Mouse (Mus musculus) embryonic facial prominence, embryonic 10.5 days (tissue): ENCODE measurements at regions not wholly inside any gene's neighbourhood (a gene's known extent, or its start where the extent isn't known, plus 50 kb on each side); places are given as distances from the start of the nearest gene placed in this dataset.

ENCODE experiments used
- DNase-seq: peaks from one replicate; pipeline ENCODE4 v3.0.0-alpha.2; 2017; ENCODE audit warnings: low spot score
- H3K27ac ChIP-seq: fragments of 300-500 bp; sonication (generic); replicated peaks from 2 replicates; pipeline ENCODE4 v1.5.1; 2016; ENCODE audit warnings: mild to moderate bottlenecking
- H3K27me3 ChIP-seq: fragments of 300-500 bp; sonication (generic); replicated peaks from 2 replicates; pipeline ENCODE4 v1.6.1; 2016; ENCODE audit warnings: low read depth, mild to moderate bottlenecking; ENCODE audit not compliant: poor library complexity, severe bottlenecking
- H3K36me3 ChIP-seq: fragments of 300-500 bp; sonication (generic); replicated peaks from 2 replicates; pipeline ENCODE4 v1.6.1; 2016; ENCODE audit warnings: mild to moderate bottlenecking, moderate library complexity
- H3K4me1 ChIP-seq: fragments of 300-500 bp; sonication (generic); 2 replicates; pipeline ENCODE4 v1.6.1; 2016
- H3K4me3 ChIP-seq: fragments of 300-500 bp; sonication (generic); 2 replicates; pipeline ENCODE4 v1.5.1; 2016; ENCODE audit warnings: mild to moderate bottlenecking, moderate library complexity
- H3K9me3 ChIP-seq: fragments of 300-500 bp; sonication (generic); 2 replicates; pipeline ENCODE4 v1.6.1; 2016; ENCODE audit warnings: mild to moderate bottlenecking
- WGBS: fragments of 180-500 bp; shearing (Covaris S2); methylation state at CpG from one replicate; pipeline ENCODE4 v1.1.7; 2016; 5-methylcytosine and 5-hydroxymethylcytosine counted together

- DNase-seq, result no peak
- WGBS, result 74% methylated on average over 8 of the region's 8 CpGs
- H3K27ac ChIP-seq, result no peak overlapping the region
Measured at GRCm38 (mm10) chr2:169443271-169443670, 144.3 kb downstream of the Gm11011 start.

GRCm38 (mm10) chr2:169431516-169431915 is 156.0 kb downstream of the Gm11011 start:
- WGBS, result 96% methylated on average over 8 of the region's 8 CpGs

More at GRCm38 (mm10) chr2:169443271-169443670, 144.3 kb downstream of the Gm11011 start:
- Histone ChIP-seq H3K9me3 (peaks cover 3% of the 10 kb centered on the region), H3K36me3 (no peaks in the 10 kb centered on the region), H3K4me3 (no peak overlapping the region), H3K4me1 (no peaks in the 10 kb centered on the region), H3K27me3 (no peaks in the 10 kb centered on the region)

GRCm38 (mm10) chr2:169429411-169429810 is 158.1 kb downstream of the Gm11011 start:
- Histone ChIP-seq H3K27me3 (no peaks in the 10 kb centered on the region), H3K36me3 (no peaks in the 10 kb centered on the region), H3K4me3 (no peak overlapping the region), H3K4me1 (peaks cover 4% of the 10 kb centered on the region; the same call in 1 of the 2 replicates), H3K9me3 (no peaks in the 10 kb centered on the region), H3K27ac (no peak overlapping the region)
- 92% methylated on average over 7 of the region's 7 CpGs for WGBS
- no peak for DNase-seq

More at GRCm38 (mm10) chr2:169431516-169431915, 156.0 kb downstream of the Gm11011 start:
- Histone ChIP-seq H3K4me1 (no peaks in the 10 kb centered on the region), H3K36me3 (no peaks in the 10 kb centered on the region), H3K27ac (no peak overlapping the region), H3K4me3 (no peak overlapping the region), H3K9me3 (no peaks in the 10 kb centered on the region; the same call in 1 of the 2 replicates), H3K27me3 (no peaks in the 10 kb centered on the region)
- no peak for DNase-seq

- Histone ChIP-seq H3K27me3 (no peaks in the 10 kb centered on the region), H3K9me3 (no peaks in the 10 kb centered on the region), H3K36me3 (no peaks in the 10 kb centered on the region), H3K4me3 (no peak overlapping the region), H3K27ac (no peak overlapping the region), H3K4me1 (peaks cover 4% of the 10 kb centered on the region; the same call in 1 of the 2 replicates)
- DNase-seq, result no peak
- 83% methylated on average over 12 of the region's 12 CpGs for WGBS
Measured at GRCm38 (mm10) chr2:169424166-169424920, 163.2 kb downstream of the Gm11011 start.

- H3K27ac ChIP-seq, result no peak overlapping the region
- DNase-seq, result no peak
- no peaks in the 10 kb centered on the region for H3K9me3 ChIP-seq
- no peaks in the 10 kb centered on the region for H3K27me3 ChIP-seq
- WGBS, result 72% methylated on average over 6 of the region's 6 CpGs
- no peaks in the 10 kb centered on the region for H3K36me3 ChIP-seq
- H3K4me3 ChIP-seq, result no peak overlapping the region
- no peaks in the 10 kb centered on the region for H3K4me1 ChIP-seq
Measured at GRCm38 (mm10) chr2:169412361-169412760, 175.2 kb downstream of the Gm11011 start.

- H3K4me1 ChIP-seq, result peaks cover 8% of the 10 kb centered on the region
- no peak overlapping the region for H3K4me3 ChIP-seq
- H3K36me3 ChIP-seq, result no peaks in the 10 kb centered on the region
- H3K9me3 ChIP-seq, result no peaks in the 10 kb centered on the region
- H3K27ac ChIP-seq, result no peak overlapping the region
- 67% methylated on average over 3 of the region's 3 CpGs for WGBS
- H3K27me3 ChIP-seq, result no peaks in the 10 kb centered on the region
- DNase-seq, result no peak
Measured at GRCm38 (mm10) chr2:169410080-169410479, 177.5 kb downstream of the Gm11011 start.

- H3K27ac ChIP-seq, result peak overlapping the region; percentile 61
- H3K9me3 ChIP-seq, result no peaks in the 10 kb centered on the region
Measured at GRCm38 (mm10) chr2:169404908-169405690, 182.4 kb downstream of the Gm11011 start.

GRCm38 (mm10) chr2:169397758-169398157 is 189.8 kb downstream of the Gm11011 start:
- H3K4me3 ChIP-seq, result no peak overlapping the region
- no peaks in the 10 kb centered on the region for H3K9me3 ChIP-seq
- WGBS, result 88% methylated on average over 6 of the region's 6 CpGs
- H3K36me3 ChIP-seq, result no peaks in the 10 kb centered on the region
- no peaks in the 10 kb centered on the region for H3K4me1 ChIP-seq
- no peak overlapping the region for H3K27ac ChIP-seq
- H3K27me3 ChIP-seq, result no peaks in the 10 kb centered on the region
- DNase-seq, result no peak

More at GRCm38 (mm10) chr2:169404908-169405690, 182.4 kb downstream of the Gm11011 start:
- WGBS, result 34% methylated on average over 6 of the region's 6 CpGs
- no peaks in the 10 kb centered on the region for H3K36me3 ChIP-seq
- H3K27me3 ChIP-seq, result no peaks in the 10 kb centered on the region
- H3K4me1 ChIP-seq, result peaks cover 12% of the 10 kb centered on the region
- no peak overlapping the region for H3K4me3 ChIP-seq
- peak; percentile 55 for DNase-seq

- Histone ChIP-seq H3K27me3 (no peaks in the 10 kb centered on the region), H3K4me1 (no peaks in the 10 kb centered on the region), H3K27ac (no peak overlapping the region), H3K9me3 (no peaks in the 10 kb centered on the region), H3K4me3 (no peak overlapping the region), H3K36me3 (no peaks in the 10 kb centered on the region)
- no peak for DNase-seq
- 89% methylated on average over 4 of the region's 4 CpGs for WGBS
Measured at GRCm38 (mm10) chr2:169397013-169397412, 190.5 kb downstream of the Gm11011 start.

- no peak for DNase-seq
- H3K36me3 ChIP-seq, result no peaks in the 10 kb centered on the region
- 80% methylated on average over 4 of the region's 4 CpGs for WGBS
- no peaks in the 10 kb centered on the region for H3K27me3 ChIP-seq
- no peaks in the 10 kb centered on the region for H3K4me1 ChIP-seq
- H3K27ac ChIP-seq, result no peak overlapping the region
- H3K4me3 ChIP-seq, result no peak overlapping the region
- no peaks in the 10 kb centered on the region for H3K9me3 ChIP-seq
Measured at GRCm38 (mm10) chr2:169396294-169396693, 191.3 kb downstream of the Gm11011 start.

- DNase-seq, result no peak
- H3K36me3 ChIP-seq, result no peaks in the 10 kb centered on the region
- no peak overlapping the region for H3K4me3 ChIP-seq
- WGBS, result 88% methylated on average over 4 of the region's 4 CpGs
- 0 out of 2 replicates have a peak, but pooled peaks cover 8% of the 10 kb centered on the region for H3K4me1 ChIP-seq
- H3K27ac ChIP-seq, result no peak overlapping the region
- H3K27me3 ChIP-seq, result no peaks in the 10 kb centered on the region
- H3K9me3 ChIP-seq, result no peaks in the 10 kb centered on the region
Measured at GRCm38 (mm10) chr2:169389611-169390010, 197.9 kb downstream of the Gm11011 start.

GRCm38 (mm10) chr2:169388569-169388968 is 199.0 kb downstream of the Gm11011 start:
- Histone ChIP-seq H3K27ac (no peak overlapping the region), H3K4me1 (0 out of 2 replicates have a peak, but pooled peaks cover 8% of the 10 kb centered on the region)
- WGBS, result 81% methylated on average over 8 of the region's 8 CpGs

More at GRCm38 (mm10) chr2:169388569-169388968, 199.0 kb downstream of the Gm11011 start:
- Histone ChIP-seq H3K27me3 (no peaks in the 10 kb centered on the region), H3K4me3 (no peak overlapping the region), H3K9me3 (no peaks in the 10 kb centered on the region), H3K36me3 (no peaks in the 10 kb centered on the region)
- no peak for DNase-seq
